9 mouse cellular contexts compared by ENCODE assay signal in genomic region chr1:75467215-75467927, GRCm38 (mm10). TPM values are rescaled to one million over a fixed set of nuclear protein-coding genes. Genes with fewer than 3 reads are reported as not detected.
DNase-seq lines count a peak whose midpoint lies in the region; ATAC-seq and TF ChIP-seq lines count a peak whose summit lies in the region.
"Had no signal": no experiment of that assay in that cellular context is flagged by ENCODE, and none has a peak within 500 bp of the region (broad histone marks: within the 10 kb centered on the region; RNA-seq: fewer than 3 reads in every experiment).

No protein-coding gene starts in this region.

- 7% methylated on average over 14 of the region's 14 CpGs for WGBS in embryonic facial prominence, embryonic 15.5 days
- 5% methylated on average over 14 of the region's 14 CpGs for WGBS in heart, embryonic 12.5 days
- WGBS in kidney, embryonic 14.5 days = 8% methylated on average over 14 of the region's 14 CpGs
- WGBS in limb, embryonic 15.5 days = 5% methylated on average over 14 of the region's 14 CpGs
- WGBS in midbrain, postnatal 0 days = 7% methylated on average over 14 of the region's 14 CpGs

- H3K4me3 ChIP-seq in bone marrow macrophage, adult 2 months (ENCODE audit: insufficient read depth, low read length) = no peak overlapping the region
- H3K4me3 ChIP-seq in embryonic facial prominence, embryonic 15.5 days (replicated peaks) = no peak overlapping the region
- H3K4me3 ChIP-seq in heart, embryonic 12.5 days = no peak overlapping the region
- H3K4me3 ChIP-seq in kidney, embryonic 14.5 days (ENCODE audit: low read length) = no peak overlapping the region
- no peak overlapping the region for H3K4me3 ChIP-seq in limb, embryonic 15.5 days
- no peak overlapping the region for H3K4me3 ChIP-seq in midbrain, postnatal 0 days (ENCODE audit: low read depth, low read length)
- H3K4me3 ChIP-seq: erythroblast, embryonic 14.5 days had no signal

- H3K4me1 ChIP-seq in bone marrow macrophage, adult 2 months (ENCODE audit: control insufficient read depth, insufficient read depth, low read length) = no peaks in the 10 kb centered on the region
- H3K4me1 ChIP-seq in embryonic facial prominence, embryonic 15.5 days = peaks cover 4% of the 10 kb centered on the region; the same call in 1 of the 2 replicates
- peaks cover 26% of the 10 kb centered on the region for H3K4me1 ChIP-seq in heart, embryonic 12.5 days (replicated peaks)
- peaks cover 12% of the 10 kb centered on the region for H3K4me1 ChIP-seq in kidney, embryonic 14.5 days (ENCODE audit: control insufficient read depth, insufficient read depth, low read length)
- H3K4me1 ChIP-seq in limb, embryonic 15.5 days = peaks cover 5% of the 10 kb centered on the region; the same call in 1 of the 2 replicates
- no peaks in the 10 kb centered on the region for H3K4me1 ChIP-seq in midbrain, postnatal 0 days (ENCODE audit: insufficient read depth, low read length)

- peaks cover 13% of the 10 kb centered on the region; the same call in 1 of the 2 replicates for H3K27me3 ChIP-seq in embryonic facial prominence, embryonic 15.5 days
- peaks cover 39% of the 10 kb centered on the region for H3K27me3 ChIP-seq in heart, embryonic 12.5 days (replicated peaks)
- peaks cover 12% of the 10 kb centered on the region for H3K27me3 ChIP-seq in kidney, embryonic 14.5 days (ENCODE audit: control insufficient read depth, insufficient read depth, low read length)
- H3K27me3 ChIP-seq in limb, embryonic 15.5 days = peaks cover 38% of the 10 kb centered on the region
- peaks cover 6% of the 10 kb centered on the region for H3K27me3 ChIP-seq in midbrain, postnatal 0 days (ENCODE audit: insufficient read depth, low read length)
- no peaks in the 10 kb centered on the region for H3K27me3 ChIP-seq in splenic B cell, adult 2 months (ENCODE audit: control insufficient read depth, insufficient read depth, low read length, poor library complexity, severe bottlenecking)

- H3K9me3 ChIP-seq in embryonic facial prominence, embryonic 15.5 days (replicated peaks) = no peaks in the 10 kb centered on the region
- H3K9me3 ChIP-seq in heart, embryonic 12.5 days (replicated peaks) = no peaks in the 10 kb centered on the region
- no peaks in the 10 kb centered on the region for H3K9me3 ChIP-seq in kidney, embryonic 14.5 days (ENCODE audit: control insufficient read depth, low read length)
- H3K9me3 ChIP-seq in limb, embryonic 15.5 days = no peaks in the 10 kb centered on the region
- H3K9me3 ChIP-seq in midbrain, postnatal 0 days (ENCODE audit: low read length) = no peaks in the 10 kb centered on the region

- H3K4me2 ChIP-seq in embryonic facial prominence, embryonic 15.5 days (replicated peaks) = peak overlapping the region; percentile 31
- 0 out of 2 replicates have a peak overlapping the region, but pooled peaks have one; percentile 4 for H3K4me2 ChIP-seq in heart, embryonic 12.5 days
- H3K4me2 ChIP-seq in kidney, embryonic 14.5 days (replicated peaks; ENCODE audit: low read depth, low read length) = no peak overlapping the region
- peak overlapping the region; percentile 34 for H3K4me2 ChIP-seq in limb, embryonic 15.5 days
- H3K4me2 ChIP-seq in midbrain, postnatal 0 days (ENCODE audit: low read depth, low read length, poor library complexity, severe bottlenecking) = 0 out of 2 replicates have a peak overlapping the region, but pooled peaks have one; percentile 26

- H3K9ac ChIP-seq in embryonic facial prominence, embryonic 15.5 days = no peak overlapping the region
- 0 out of 2 replicates have a peak overlapping the region, but pooled peaks have one; percentile 33 for H3K9ac ChIP-seq in heart, embryonic 12.5 days
- H3K9ac ChIP-seq in kidney, embryonic 14.5 days (ENCODE audit: low read depth, low read length) = no peak overlapping the region
- no peak overlapping the region for H3K9ac ChIP-seq in limb, embryonic 15.5 days
- no peak overlapping the region for H3K9ac ChIP-seq in midbrain, postnatal 0 days (replicated peaks; ENCODE audit: low read length, poor library complexity, severe bottlenecking)

- ATAC-seq in embryonic facial prominence, embryonic 15.5 days (ENCODE audit: insufficient number of reproducible peaks, low FRiP score, low TSS enrichment, low read depth) = peak; percentile 82
- 0 out of 2 replicates have a peak, but pooled peaks have one; percentile 28 for ATAC-seq in heart, embryonic 12.5 days (ENCODE audit: insufficient number of reproducible peaks, low FRiP score)
- peak; percentile 81 for ATAC-seq in kidney, embryonic 14.5 days (ENCODE audit: low FRiP score, low TSS enrichment)
- peak; percentile 82 for ATAC-seq in limb, embryonic 15.5 days (ENCODE audit: insufficient number of reproducible peaks, low FRiP score, low TSS enrichment, low read depth)
- peak; percentile 69; the same call in 1 of the 2 replicates for ATAC-seq in midbrain, postnatal 0 days (ENCODE audit: low FRiP score)

- no peak overlapping the region for H3K27ac ChIP-seq in bone marrow macrophage, adult 2 months (ENCODE audit: insufficient read depth, low read depth, low read length)
- no peak overlapping the region for H3K27ac ChIP-seq in embryonic facial prominence, embryonic 15.5 days (replicated peaks)
- H3K27ac ChIP-seq in heart, embryonic 12.5 days (ENCODE audit: poor library complexity, severe bottlenecking) = no peak overlapping the region
- no peak overlapping the region for H3K27ac ChIP-seq in kidney, embryonic 14.5 days (ENCODE audit: low read depth, low read length)
- H3K27ac ChIP-seq in limb, embryonic 15.5 days = peak overlapping the region; percentile 64; the same call in 1 of the 2 replicates
- H3K27ac ChIP-seq in midbrain, postnatal 0 days (ENCODE audit: low read depth, low read length) = no peak overlapping the region

- no peak for TF ChIP-seq POLR2A in bone marrow macrophage, adult 2 months (IDR thresholded peaks at IDR 0.05; ENCODE audit: borderline replicate concordance, low read depth, low read length)

- 0 out of 2 replicates have a peak, but pooled peaks cover under 1% of the 10 kb centered on the region for H3K36me3 ChIP-seq in embryonic facial prominence, embryonic 15.5 days
- H3K36me3 ChIP-seq in heart, embryonic 12.5 days = peaks cover 2% of the 10 kb centered on the region; the same call in 1 of the 2 replicates
- H3K36me3 ChIP-seq in kidney, embryonic 14.5 days (ENCODE audit: control insufficient read depth, insufficient read depth, low read length) = no peaks in the 10 kb centered on the region
- H3K36me3 ChIP-seq in limb, embryonic 15.5 days = no peaks in the 10 kb centered on the region; the same call in 1 of the 2 replicates
- peaks cover 9% of the 10 kb centered on the region for H3K36me3 ChIP-seq in midbrain, postnatal 0 days (ENCODE audit: insufficient read depth, low read length)
- H3K36me3 ChIP-seq in splenic B cell, adult 2 months (ENCODE audit: control insufficient read depth, insufficient read depth, low read length, poor library complexity, severe bottlenecking) = no peaks in the 10 kb centered on the region

- TF ChIP-seq CTCF in bone marrow macrophage, adult 2 months (IDR thresholded peaks at IDR 0.05; ENCODE audit: low read depth, low read length) = peak; percentile 91
- TF ChIP-seq CTCF in midbrain, postnatal 0 days (IDR thresholded peaks at IDR 0.05) = peak; percentile 95

- DNase-seq in CD4-positive, CD25-positive, alpha-beta regulatory T cell, adult 2 months (ENCODE audit: low read depth, low spot score) = peak; percentile 82
- DNase-seq in midbrain, postnatal 0 days (ENCODE audit: low spot score) = peak; percentile 84
- peak; percentile 79 for DNase-seq in splenic B cell, adult 2 months (ENCODE audit: low read depth, low spot score)

RNA-seq across cellular contexts. Expression of gene Chpf, which starts 11.7 kb away (rescaled TPM):
- 0.95 and 1.3 TPM in 2 replicates for polyA plus RNA-seq in bone marrow macrophage, adult 2 months (2012; ENCODE audit: insufficient read depth, insufficient read length, missing spikeins)
- 51.3 and 54.5 TPM in 2 replicates for polyA plus RNA-seq in embryonic facial prominence, embryonic 15.5 days (2015; fragmentation: Nextera tagmentation; extraction: Ambion mirVana)
- polyA plus RNA-seq in heart, embryonic 12.5 days (2016; fragmentation: Nextera tagmentation; extraction: Ambion mirVana) = 35.2 and 37.8 TPM in 2 replicates
- polyA plus RNA-seq in kidney, embryonic 14.5 days (2014; fragmentation: Nextera tagmentation; extraction: Ambion mirVana) = 37.1 and 41.4 TPM in 2 replicates
- polyA plus RNA-seq in limb, embryonic 15.5 days (2015; fragmentation: Nextera tagmentation; extraction: Ambion mirVana) = 51.7 and 58.8 TPM in 2 replicates
- 125 and 132 TPM in 2 replicates for total RNA-seq in midbrain, postnatal 0 days (2014; rRNA removed)
- 60.0 and 60.8 TPM in 2 replicates for polyA plus RNA-seq in midbrain, postnatal 0 days (2015; fragmentation: Nextera tagmentation; extraction: Ambion mirVana)

RNA-seq across cellular contexts. Expression of gene Tmem198, which starts 12.0 kb away (rescaled TPM):
- polyA plus RNA-seq in bone marrow macrophage, adult 2 months (2012; ENCODE audit: insufficient read depth, insufficient read length, missing spikeins) = not detected in 2 replicates
- polyA plus RNA-seq in embryonic facial prominence, embryonic 15.5 days (2015; fragmentation: Nextera tagmentation; extraction: Ambion mirVana) = 1.3 and 1.4 TPM in 2 replicates
- 0.41 and 0.49 TPM in 2 replicates for polyA plus RNA-seq in heart, embryonic 12.5 days (2016; fragmentation: Nextera tagmentation; extraction: Ambion mirVana)
- polyA plus RNA-seq in kidney, embryonic 14.5 days (2014; fragmentation: Nextera tagmentation; extraction: Ambion mirVana) = 0.62 and 1.1 TPM in 2 replicates
- 0.74 and 0.79 TPM in 2 replicates for polyA plus RNA-seq in limb, embryonic 15.5 days (2015; fragmentation: Nextera tagmentation; extraction: Ambion mirVana)
- 52.4 and 57.8 TPM in 2 replicates for total RNA-seq in midbrain, postnatal 0 days (2014; rRNA removed)
- polyA plus RNA-seq in midbrain, postnatal 0 days (2015; fragmentation: Nextera tagmentation; extraction: Ambion mirVana) = 49.4 and 50.4 TPM in 2 replicates

RNA-seq across cellular contexts. Expression of gene Asic4, which starts 17.1 kb away (rescaled TPM):
- not detected in 2 replicates for polyA plus RNA-seq in bone marrow macrophage, adult 2 months (2012; ENCODE audit: insufficient read depth, insufficient read length, missing spikeins)
- polyA plus RNA-seq in embryonic facial prominence, embryonic 15.5 days (2015; fragmentation: Nextera tagmentation; extraction: Ambion mirVana) = 0.65 and 0.84 TPM in 2 replicates
- 0.24 and 0.33 TPM in 2 replicates for polyA plus RNA-seq in heart, embryonic 12.5 days (2016; fragmentation: Nextera tagmentation; extraction: Ambion mirVana)
- 0.32 and 0.41 TPM in 2 replicates for polyA plus RNA-seq in kidney, embryonic 14.5 days (2014; fragmentation: Nextera tagmentation; extraction: Ambion mirVana)
- polyA plus RNA-seq in limb, embryonic 15.5 days (2015; fragmentation: Nextera tagmentation; extraction: Ambion mirVana) = 0.14 TPM in 2 replicates
- 180 and 188 TPM in 2 replicates for total RNA-seq in midbrain, postnatal 0 days (2014; rRNA removed)
- 54.8 and 60.0 TPM in 2 replicates for polyA plus RNA-seq in midbrain, postnatal 0 days (2015; fragmentation: Nextera tagmentation; extraction: Ambion mirVana)
- polyA plus RNA-seq: erythroblast, embryonic 14.5 days had no signal

RNA-seq across cellular contexts. Expression of gene Gmppa, which starts 31.6 kb away (rescaled TPM):
- polyA plus RNA-seq in bone marrow macrophage, adult 2 months (2012; ENCODE audit: insufficient read depth, insufficient read length, missing spikeins) = 79.2 and 89.6 TPM in 2 replicates
- 103 and 104 TPM in 2 replicates for polyA plus RNA-seq in embryonic facial prominence, embryonic 15.5 days (2015; fragmentation: Nextera tagmentation; extraction: Ambion mirVana)
- 67.7 and 69.1 TPM in 2 replicates for polyA plus RNA-seq in heart, embryonic 12.5 days (2016; fragmentation: Nextera tagmentation; extraction: Ambion mirVana)
- 65.2 and 67.6 TPM in 2 replicates for polyA plus RNA-seq in kidney, embryonic 14.5 days (2014; fragmentation: Nextera tagmentation; extraction: Ambion mirVana)
- 94.6 and 97.0 TPM in 2 replicates for polyA plus RNA-seq in limb, embryonic 15.5 days (2015; fragmentation: Nextera tagmentation; extraction: Ambion mirVana)
- total RNA-seq in midbrain, postnatal 0 days (2014; rRNA removed) = 77.1 and 94.9 TPM in 2 replicates
- 67.4 and 76.1 TPM in 2 replicates for polyA plus RNA-seq in midbrain, postnatal 0 days (2015; fragmentation: Nextera tagmentation; extraction: Ambion mirVana)

RNA-seq across cellular contexts. Expression of gene Obsl1, which starts 38.9 kb away (rescaled TPM):
- polyA plus RNA-seq in bone marrow macrophage, adult 2 months (2012; ENCODE audit: insufficient read depth, insufficient read length, missing spikeins) = 0.33 TPM in 1 of 2 replicates, not detected in the other
- polyA plus RNA-seq in embryonic facial prominence, embryonic 15.5 days (2015; fragmentation: Nextera tagmentation; extraction: Ambion mirVana) = 104 and 108 TPM in 2 replicates
- polyA plus RNA-seq in heart, embryonic 12.5 days (2016; fragmentation: Nextera tagmentation; extraction: Ambion mirVana) = 137 and 147 TPM in 2 replicates
- polyA plus RNA-seq in kidney, embryonic 14.5 days (2014; fragmentation: Nextera tagmentation; extraction: Ambion mirVana) = 79.8 and 83.2 TPM in 2 replicates
- polyA plus RNA-seq in limb, embryonic 15.5 days (2015; fragmentation: Nextera tagmentation; extraction: Ambion mirVana) = 83.7 and 90.9 TPM in 2 replicates
- 40.7 and 45.9 TPM in 2 replicates for total RNA-seq in midbrain, postnatal 0 days (2014; rRNA removed)
- polyA plus RNA-seq in midbrain, postnatal 0 days (2015; fragmentation: Nextera tagmentation; extraction: Ambion mirVana) = 24.2 TPM in 2 replicates

Comparison
In these comparisons a context has a peak if more than half of its experiments do, and no peak if none do; other contexts are left out.
1. ATAC-seq: peak in every context shown above with its lines; median percentile 82 in embryonic facial prominence, embryonic 15.5 days; 82 in limb, embryonic 15.5 days; 81 in kidney, embryonic 14.5 days; 69 in midbrain, postnatal 0 days; 28 in heart, embryonic 12.5 days.
2. RNA of gene Chpf, which starts 11.7 kb away (polyA plus RNA-seq): 60.0 to 60.8 TPM in midbrain, postnatal 0 days, 51.7 to 58.8 TPM in limb, embryonic 15.5 days, 51.3 to 54.5 TPM in embryonic facial prominence, embryonic 15.5 days, 37.1 to 41.4 TPM in kidney, embryonic 14.5 days and 35.2 to 37.8 TPM in heart, embryonic 12.5 days; 0.95 to 1.3 TPM in bone marrow macrophage, adult 2 months; every median in the first group is over 10 times any median in the second.
3. RNA of gene Tmem198, which starts 12.0 kb away (polyA plus RNA-seq): 49.4 to 50.4 TPM in midbrain, postnatal 0 days; 1.3 to 1.4 TPM in embryonic facial prominence, embryonic 15.5 days, 0.74 to 0.79 TPM in limb, embryonic 15.5 days, 0.62 to 1.1 TPM in kidney, embryonic 14.5 days, 0.41 to 0.49 TPM in heart, embryonic 12.5 days and not detected in bone marrow macrophage, adult 2 months; every median in the first group is over 10 times any median in the second.
4. RNA of gene Asic4, which starts 17.1 kb away (polyA plus RNA-seq): 54.8 to 60.0 TPM in midbrain, postnatal 0 days; 0.65 to 0.84 TPM in embryonic facial prominence, embryonic 15.5 days, 0.24 to 0.33 TPM in heart, embryonic 12.5 days, 0.32 to 0.41 TPM in kidney, embryonic 14.5 days, 0.14 TPM in limb, embryonic 15.5 days and not detected in bone marrow macrophage, adult 2 months; every median in the first group is over 10 times any median in the second.
5. Peak in every context shown above with its lines, with median percentiles within 50 percentile points of each other: DNase-seq.